Mouse (Mus musculus): ENCODE measurements around the gene Lrwd1. TPM values are rescaled to one million over a fixed set of nuclear protein-coding genes. Genes with fewer than 3 reads are reported as not detected.

The Lrwd1 gene
- polyA plus RNA-seq, 2 experiments: 31.1 to 59.4 TPM

GRCm38 (mm10) chr5:136139393-136139792, 3.5 kb upstream of the Lrwd1 start:
- ATAC-seq (ENCODE audit: low FRiP score, low read depth) (no peak), DNase-seq (ENCODE audit: low spot score) (no peak)
- H3K4me3 ChIP-seq (replicated peaks; ENCODE audit: low read length): no peak overlapping the region
- peaks cover 38% of the 10 kb centered on the region for H3K36me3 ChIP-seq (ENCODE audit: control insufficient read depth, insufficient read depth, low read length)
- TF ChIP-seq POLR2A (IDR thresholded peaks at IDR 0.05; ENCODE audit: borderline replicate concordance, extremely low read depth, insufficient read depth, insufficient read length): no peak
- no peaks in the 10 kb centered on the region for H3K27me3 ChIP-seq (ENCODE audit: control insufficient read depth, insufficient read depth, low read length)
- no peak overlapping the region for H3K4me2 ChIP-seq (replicated peaks; ENCODE audit: low read depth, low read length, severe bottlenecking)
- 94% methylated on average over 11 of the region's 13 CpGs for WGBS
- H3K9ac ChIP-seq (ENCODE audit: low read depth, low read length, severe bottlenecking): no peak overlapping the region
- H3K4me1 ChIP-seq (ENCODE audit: control insufficient read depth, insufficient read depth, low read length): peaks cover 13% of the 10 kb centered on the region
- no peak overlapping the region for H3K27ac ChIP-seq (replicated peaks; ENCODE audit: low read depth, low read length)
- H3K9me3 ChIP-seq (ENCODE audit: control insufficient read depth, low read length): no peaks in the 10 kb centered on the region

GRCm38 (mm10) chr5:136137658-136138274, 1.9 kb upstream of the Lrwd1 start:
- WGBS: 74% methylated on average over 13 of the region's 13 CpGs
- DNase-seq (ENCODE audit: low spot score): no peak

GRCm38 (mm10) chr5:136136292-136136990, 567 bp upstream of the Lrwd1 start:
- H3K36me3 ChIP-seq (ENCODE audit: control insufficient read depth, insufficient read depth, low read length): peaks cover 42% of the 10 kb centered on the region
- peak overlapping the region; percentile 64 for H3K4me3 ChIP-seq (replicated peaks; ENCODE audit: low read length)
- H3K9ac ChIP-seq (ENCODE audit: low read depth, low read length, severe bottlenecking): peak overlapping the region; percentile 71
- H3K27me3 ChIP-seq (ENCODE audit: control insufficient read depth, insufficient read depth, low read length): no peaks in the 10 kb centered on the region
- H3K27ac ChIP-seq (replicated peaks; ENCODE audit: low read depth, low read length): 0 out of 2 replicates have a peak overlapping the region, but pooled peaks have one; percentile 2
- 4% methylated on average over 20 of the region's 20 CpGs for WGBS
- H3K4me2 ChIP-seq (replicated peaks; ENCODE audit: low read depth, low read length, severe bottlenecking): peak overlapping the region; percentile 77
- no peak for TF ChIP-seq POLR2A (IDR thresholded peaks at IDR 0.05; ENCODE audit: borderline replicate concordance, extremely low read depth, insufficient read depth, insufficient read length)
- ATAC-seq (ENCODE audit: low FRiP score, low read depth) (peak; percentile 9), DNase-seq (ENCODE audit: low spot score) (no peak)
- H3K4me1 ChIP-seq (ENCODE audit: control insufficient read depth, insufficient read depth, low read length): peaks cover 13% of the 10 kb centered on the region
- H3K9me3 ChIP-seq (ENCODE audit: control insufficient read depth, low read length): no peaks in the 10 kb centered on the region

More at GRCm38 (mm10) chr5:136137658-136138274, 1.9 kb upstream of the Lrwd1 start:
- no peak overlapping the region for H3K4me3 ChIP-seq (replicated peaks; ENCODE audit: low read length)
- no peaks in the 10 kb centered on the region for H3K27me3 ChIP-seq (ENCODE audit: control insufficient read depth, insufficient read depth, low read length)
- no peaks in the 10 kb centered on the region for H3K9me3 ChIP-seq (ENCODE audit: control insufficient read depth, low read length)
- no peak for TF ChIP-seq POLR2A (IDR thresholded peaks at IDR 0.05; ENCODE audit: borderline replicate concordance, extremely low read depth, insufficient read depth, insufficient read length)
- ATAC-seq (ENCODE audit: low FRiP score, low read depth): no peak
- H3K27ac ChIP-seq (replicated peaks; ENCODE audit: low read depth, low read length): no peak overlapping the region
- H3K9ac ChIP-seq (ENCODE audit: low read depth, low read length, severe bottlenecking): no peak overlapping the region
- H3K36me3 ChIP-seq (ENCODE audit: control insufficient read depth, insufficient read depth, low read length): peaks cover 40% of the 10 kb centered on the region
- no peak overlapping the region for H3K4me2 ChIP-seq (replicated peaks; ENCODE audit: low read depth, low read length, severe bottlenecking)
- peaks cover 13% of the 10 kb centered on the region for H3K4me1 ChIP-seq (ENCODE audit: control insufficient read depth, insufficient read depth, low read length)

- no peak overlapping the region for H3K4me2 ChIP-seq (replicated peaks; ENCODE audit: low read depth, low read length, severe bottlenecking)
- H3K27me3 ChIP-seq (ENCODE audit: control insufficient read depth, insufficient read depth, low read length): no peaks in the 10 kb centered on the region
- H3K4me1 ChIP-seq (ENCODE audit: control insufficient read depth, insufficient read depth, low read length): peaks cover 7% of the 10 kb centered on the region
- DNase-seq (ENCODE audit: low spot score): no peak
- no peak for TF ChIP-seq POLR2A (IDR thresholded peaks at IDR 0.05; ENCODE audit: borderline replicate concordance, extremely low read depth, insufficient read depth, insufficient read length)
- 90% methylated on average over 10 of the region's 10 CpGs for WGBS
- no peak for ATAC-seq (ENCODE audit: low FRiP score, low read depth)
- no peak overlapping the region for H3K4me3 ChIP-seq (replicated peaks; ENCODE audit: low read length)
- H3K9me3 ChIP-seq (ENCODE audit: control insufficient read depth, low read length): no peaks in the 10 kb centered on the region
- no peak overlapping the region for H3K9ac ChIP-seq (ENCODE audit: low read depth, low read length, severe bottlenecking)
- H3K36me3 ChIP-seq (ENCODE audit: control insufficient read depth, insufficient read depth, low read length): peaks cover 63% of the 10 kb centered on the region
- no peak overlapping the region for H3K27ac ChIP-seq (replicated peaks; ENCODE audit: low read depth, low read length)
Measured at GRCm38 (mm10) chr5:136122165-136122564, 13.7 kb downstream of the Lrwd1 start.

- DNase-seq (ENCODE audit: low spot score) (no peak), ATAC-seq (ENCODE audit: low FRiP score, low read depth) (peak; percentile 28)
- H3K4me2 ChIP-seq (replicated peaks; ENCODE audit: low read depth, low read length, severe bottlenecking): peak overlapping the region; percentile 64
- TF ChIP-seq POLR2A (IDR thresholded peaks at IDR 0.05; ENCODE audit: borderline replicate concordance, extremely low read depth, insufficient read depth, insufficient read length): no peak
- WGBS: 0% methylated on average over 22 of the region's 22 CpGs
- H3K4me1 ChIP-seq (ENCODE audit: control insufficient read depth, insufficient read depth, low read length): peaks cover 14% of the 10 kb centered on the region
- peak overlapping the region; percentile 83 for H3K9ac ChIP-seq (ENCODE audit: low read depth, low read length, severe bottlenecking)
- H3K36me3 ChIP-seq (ENCODE audit: control insufficient read depth, insufficient read depth, low read length): peaks cover 19% of the 10 kb centered on the region
- peak overlapping the region; percentile 81 for H3K4me3 ChIP-seq (replicated peaks; ENCODE audit: low read length)
- H3K9me3 ChIP-seq (ENCODE audit: control insufficient read depth, low read length): no peaks in the 10 kb centered on the region
- peak overlapping the region; percentile 50 for H3K27ac ChIP-seq (replicated peaks; ENCODE audit: low read depth, low read length)
- no peaks in the 10 kb centered on the region for H3K27me3 ChIP-seq (ENCODE audit: control insufficient read depth, insufficient read depth, low read length)
Measured at GRCm38 (mm10) chr5:136116784-136117112, 19.1 kb downstream of the Lrwd1 start.

All from limb, embryonic 14.5 days (tissue).